Mouse (Mus musculus): ENCODE results near the gene Jarid2.

- no peak for TF ChIP-seq POLR2A (IDR thresholded peaks at IDR 0.05; ENCODE audit: insufficient read length, low read depth)
- TF ChIP-seq MYOD1 (IDR thresholded peaks at IDR 0.05; ENCODE audit: control insufficient read depth in 1 of 3, insufficient read length in 2 of 3, low read depth in 2 of 3): no peak
- no peak for TF ChIP-seq E2F4 (IDR thresholded peaks at IDR 0.05; ENCODE audit: insufficient read depth)
- TF ChIP-seq POLR2AphosphoS2 (IDR thresholded peaks at IDR 0.05; ENCODE audit: insufficient read length, low read depth): no peak
- TF ChIP-seq USF1 (IDR thresholded peaks at IDR 0.05; ENCODE audit: low read depth): no peak
- no peak for TF ChIP-seq TCF3 (IDR thresholded peaks at IDR 0.05; ENCODE audit: insufficient read length, low read depth)
- TF ChIP-seq CEBPB (IDR thresholded peaks at IDR 0.05; ENCODE audit: insufficient read depth, poor library complexity, severe bottlenecking): no peak
- no peak for TF ChIP-seq MAX (IDR thresholded peaks at IDR 0.05; ENCODE audit: low read depth)
These were observed 57.0 kb downstream of the Jarid2 start for GRCm38 (mm10) chr13:44786291-44786690.
